Mouse (Mus musculus) cerebellum, adult 2 months (tissue): ENCODE data around the gene Gabarapl2. TPM values are rescaled to one million over a fixed set of nuclear protein-coding genes. Genes with fewer than 3 reads are reported as not detected.
"Not testable (repeated sequence)": the region's sequence is repeated elsewhere in the genome, so short reads cannot be mapped to it uniquely, and the experiment has no call there.

Source experiments
- DNase-seq, 2 experiments: peaks; one replicate each; pipeline ENCODE4 v3.0.0; 2021
- H3K27ac ChIP-seq: fragments of 200-500 bp; 2 replicates; pipeline ENCODE4 v1.5.1; 2012; ENCODE audit warnings: low read length, control low read depth, inconsistent platforms; ENCODE audit not compliant: insufficient read depth
- H3K27me3 ChIP-seq: fragments of 200-500 bp; 2 replicates; pipeline ENCODE4 v1.6.1; 2012; ENCODE audit warnings: inconsistent platforms, mild to moderate bottlenecking, low read length, moderate library complexity; ENCODE audit not compliant: control insufficient read depth, insufficient read depth
- H3K4me1 ChIP-seq: fragments of 200-500 bp; 2 replicates; pipeline ENCODE4 v1.6.1; 2011; ENCODE audit warnings: low read length; ENCODE audit not compliant: control insufficient read depth, insufficient read depth
- H3K4me3 ChIP-seq: fragments of 200-500 bp; replicated peaks from 2 replicates; pipeline ENCODE3; 2011; ENCODE audit warnings: mild to moderate bottlenecking, low read depth, low read length, control low read depth; ENCODE audit not compliant: insufficient read depth
- CTCF ChIP-seq: fragments of 200-500 bp; IDR thresholded peaks from 2 replicates; pipeline ENCODE4 v1.5.1; 2011; ENCODE audit warnings: low read depth, mild to moderate bottlenecking, control low read depth, low read length, moderate library complexity, borderline replicate concordance; ENCODE audit not compliant: insufficient read depth
- POLR2A ChIP-seq: fragments of 200-500 bp; IDR thresholded peaks from 2 replicates; pipeline ENCODE4 v1.6.1; 2011; ENCODE audit warnings: low read length, control low read depth, borderline replicate concordance; ENCODE audit not compliant: insufficient read depth
- WGBS: fragments of 180-500 bp; shearing (Covaris S2); methylation state at CpG from one replicate; pipeline ENCODE4 v1.1.7; 2018; 5-methylcytosine and 5-hydroxymethylcytosine counted together
- polyA plus RNA-seq: library from polyadenylated mRNA; depleted of rRNA; stranded (reverse); fragments of >200 nt; gene quantifications from 2 replicates; pipeline ENCODE4 v1.2.3, GENCODE M21; 2012

Gabarapl2 gene
- polyA plus RNA-seq, 1 experiment: 404 TPM

- DNase-seq: no peak
- no peak overlapping the region for H3K4me3 ChIP-seq
- H3K27me3 ChIP-seq: no peaks in the 10 kb centered on the region
- WGBS: 73% methylated on average over 8 of the region's 8 CpGs
- H3K4me1 ChIP-seq: peaks cover 3% of the 10 kb centered on the region; the same call in 1 of the 2 replicates
- no peak for TF ChIP-seq POLR2A
- no peak for TF ChIP-seq CTCF
- no peak overlapping the region for H3K27ac ChIP-seq
These were observed 10.7 kb upstream of the Gabarapl2 start for GRCm38 (mm10) chr8:111929648-111930344.

DNA sequence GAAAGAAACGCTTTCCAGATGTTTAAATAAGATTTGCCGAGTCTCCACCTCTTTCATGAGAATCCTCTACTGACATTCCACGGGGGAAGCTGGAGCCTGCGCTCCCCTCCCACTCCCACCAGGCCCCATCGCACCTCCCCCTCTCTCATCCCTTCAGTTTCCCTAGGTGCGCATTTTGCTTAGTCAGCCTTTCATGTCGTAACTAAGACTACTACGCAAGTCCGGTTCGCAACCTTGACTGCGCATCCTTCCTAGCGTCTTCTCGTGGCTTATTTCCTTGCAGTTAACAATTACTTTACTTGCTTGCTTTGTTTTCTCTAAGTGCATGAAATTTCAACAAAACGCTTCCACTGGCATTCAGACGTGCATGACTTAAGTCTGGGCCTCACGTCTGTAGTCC is 8.8 kb upstream of the Gabarapl2 start:
- TF ChIP-seq POLR2A: no peak
- no peak for TF ChIP-seq CTCF

DNA sequence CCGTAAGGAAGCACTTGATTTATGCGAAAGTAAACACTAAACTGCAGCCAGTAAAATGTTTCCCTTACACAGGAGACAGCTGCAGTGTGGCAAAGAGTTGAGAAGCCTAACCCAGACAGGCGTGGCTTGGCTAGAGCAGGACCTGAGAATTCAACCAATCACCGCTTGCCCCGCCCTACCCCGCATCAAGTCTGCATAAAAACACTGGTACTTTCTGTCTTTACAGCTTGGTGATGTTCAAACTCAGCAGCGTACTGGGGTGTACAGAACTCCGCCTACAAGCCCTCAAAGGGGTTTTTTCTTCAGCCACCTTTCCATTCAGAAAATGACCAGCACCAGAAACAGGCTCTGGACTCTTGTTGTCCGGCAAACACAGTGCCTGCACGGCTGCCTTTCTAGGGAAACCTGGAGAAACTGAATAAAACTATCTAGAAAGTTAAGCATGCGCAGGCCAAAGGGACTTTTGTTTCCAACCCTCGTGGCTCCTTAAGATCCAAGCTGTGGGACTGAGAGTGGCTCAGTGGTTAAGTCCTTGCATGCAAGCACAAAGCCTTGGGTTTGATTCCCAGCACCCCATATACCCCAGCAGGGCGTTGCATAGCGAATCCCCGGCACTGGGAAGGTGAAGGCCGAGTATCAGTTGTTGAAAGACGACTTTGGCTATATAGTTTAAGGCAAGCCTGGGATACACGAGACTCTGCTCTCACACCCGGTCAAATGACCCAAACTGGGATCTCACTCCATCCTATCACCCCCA is 7.7 kb upstream of the Gabarapl2 start:
- DNase-seq: peak; percentile 63 to 75
- Histone ChIP-seq H3K27ac (peak overlapping the region; percentile 87), H3K4me1 (peaks cover 3% of the 10 kb centered on the region; the same call in 1 of the 2 replicates), H3K27me3 (no peaks in the 10 kb centered on the region), H3K4me3 (peak overlapping the region; percentile 86)
- TF ChIP-seq POLR2A (no peak), CTCF (no peak)
- WGBS: 11% methylated on average over 19 of the region's 19 CpGs

More for the DNA sequence above, 8.8 kb upstream of the Gabarapl2 start:
- H3K4me3 ChIP-seq: no peak overlapping the region
- DNase-seq: no peak
- 84% methylated on average over 16 of the region's 16 CpGs for whole genome bisulfite sequencing
- peaks cover 3% of the 10 kb centered on the region; the same call in 1 of the 2 replicates for H3K4me1 ChIP-seq
- no peaks in the 10 kb centered on the region for H3K27me3 ChIP-seq
- H3K27ac ChIP-seq: no peak overlapping the region

DNA sequence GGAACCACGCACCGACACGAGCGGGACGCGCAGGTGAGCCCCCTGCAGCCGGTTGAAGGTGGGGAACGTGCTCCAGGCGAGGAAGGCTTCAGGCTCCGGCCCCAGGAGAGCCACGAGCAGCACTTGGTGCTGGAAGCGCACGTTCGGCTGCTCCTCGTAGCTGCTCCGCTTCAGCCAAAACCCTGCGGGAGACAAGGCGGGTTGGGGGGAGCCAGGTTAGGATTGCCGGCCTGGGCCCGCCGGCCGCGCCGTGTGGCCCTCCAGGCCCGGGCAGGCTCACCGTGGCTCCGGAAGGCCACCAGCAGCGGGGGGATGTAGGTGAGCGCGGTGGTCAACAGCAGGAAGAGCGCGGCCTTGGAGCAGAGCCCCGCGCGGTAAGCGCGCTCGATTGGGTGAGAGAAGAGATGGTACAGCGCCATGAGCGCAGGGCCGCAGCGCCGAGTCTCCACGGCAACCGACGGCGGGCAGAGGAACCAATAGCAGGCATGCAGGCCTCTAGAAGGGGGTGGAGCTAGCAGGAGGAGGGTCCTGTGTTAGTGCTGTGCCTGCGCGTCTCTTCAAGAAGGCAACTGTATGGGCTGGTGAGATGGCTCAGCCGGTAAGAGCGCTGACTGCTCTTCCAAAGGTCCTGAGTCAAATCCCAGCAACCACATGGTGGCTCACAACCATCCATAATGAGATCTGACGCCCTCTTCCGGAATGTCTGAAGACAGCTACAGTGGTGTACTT is 7.0 kb upstream of the Gabarapl2 start, which contains the start of gene Tmem231:
TSS of gene Tmem231 (minus strand) at position 534 of the 729 bp plus-strand sequence.
- TF ChIP-seq CTCF (peak; percentile 35; the same call in 1 of the 2 replicates), POLR2A (peak; percentile 56; the same call in 1 of the 2 replicates)
- H3K27me3 ChIP-seq: no peaks in the 10 kb centered on the region
- peak within 1 kb of the TSS; percentile 86 for H3K4me3 ChIP-seq
- under 1% methylated on average over 53 of the region's 53 CpGs for whole genome bisulfite sequencing
- peak; percentile 93 to 96 for DNase-seq
- H3K4me1 ChIP-seq: peaks cover 3% of the 10 kb centered on the region; the same call in 1 of the 2 replicates
- peak within 1 kb of the TSS; percentile 87 for H3K27ac ChIP-seq

- Histone ChIP-seq H3K27me3 (no peaks in the 10 kb centered on the region), H3K27ac (no peak overlapping the region), H3K4me1 (peaks cover 3% of the 10 kb centered on the region; the same call in 1 of the 2 replicates), H3K4me3 (no peak overlapping the region)
- 91% methylated on average over 2 of the region's 2 CpGs for WGBS
- no peak for DNase-seq
- TF ChIP-seq POLR2A (no peak), CTCF (no peak)
These were observed 6.3 kb upstream of the Gabarapl2 start for GRCm38 (mm10) chr8:111934201-111934600.

GRCm38 (mm10) chr8:111937184-111937583 is 3.3 kb upstream of the Gabarapl2 start:
- peaks cover 7% of the 10 kb centered on the region for H3K4me1 ChIP-seq
- no peak overlapping the region for H3K27ac ChIP-seq
- TF ChIP-seq CTCF (no peak), POLR2A (no peak)
- WGBS: 82% methylated on average over 3 of the region's 3 CpGs
- H3K4me3 ChIP-seq: no peak overlapping the region
- H3K27me3 ChIP-seq: no peaks in the 10 kb centered on the region
- no peak for DNase-seq

DNA sequence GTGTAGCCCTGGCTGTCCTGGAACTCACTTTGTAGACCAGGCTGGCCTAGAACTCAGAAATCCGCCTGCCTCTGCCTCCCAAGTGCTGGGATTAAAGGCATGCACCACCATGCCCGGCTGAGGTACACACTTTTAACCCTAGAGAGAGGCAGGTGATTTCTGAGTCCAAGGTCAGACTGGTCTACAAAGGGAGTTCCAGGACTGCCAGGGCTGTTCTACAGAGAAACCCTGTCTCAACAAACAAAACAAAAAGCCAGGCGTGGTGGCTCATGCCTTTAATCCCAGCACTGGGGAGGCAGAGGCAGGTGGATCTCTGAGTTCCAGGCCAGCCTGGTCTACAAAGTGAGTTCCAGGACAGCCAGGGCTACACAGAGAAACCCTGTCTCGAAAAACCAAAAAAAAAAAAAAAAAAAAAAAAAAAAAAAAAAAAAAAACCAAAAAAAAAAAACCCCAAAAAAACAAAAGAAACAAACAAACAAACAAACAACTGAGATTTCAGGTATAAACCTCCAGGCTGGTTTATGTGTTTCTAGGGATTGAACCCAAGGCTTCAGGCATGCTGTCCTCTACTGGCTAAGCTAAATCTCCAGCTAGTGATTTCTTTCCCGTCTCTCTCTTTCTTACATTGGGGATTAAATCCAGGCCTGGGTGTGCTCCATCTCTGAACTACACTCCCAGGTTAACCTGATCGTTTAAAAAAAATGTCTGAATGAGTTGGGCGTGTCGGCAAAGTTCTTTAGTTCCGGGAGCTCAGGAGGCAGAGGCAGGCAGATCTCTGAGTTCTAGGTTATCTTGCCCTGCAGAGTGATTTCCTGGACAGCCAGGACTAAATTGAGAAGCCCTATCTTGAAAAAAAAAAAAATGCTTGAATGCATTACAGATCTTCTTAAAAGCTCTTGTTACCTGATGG is 2.2 kb upstream of the Gabarapl2 start:
- not testable (repeated sequence) for H3K27me3 ChIP-seq, H3K4me1 ChIP-seq, DNase-seq, H3K27ac ChIP-seq, H3K4me3 ChIP-seq
- WGBS: 90% methylated on average over 9 of the region's 9 CpGs
